ENCODE assay signal across 8 mouse cellular contexts in the genomic region with DNA sequence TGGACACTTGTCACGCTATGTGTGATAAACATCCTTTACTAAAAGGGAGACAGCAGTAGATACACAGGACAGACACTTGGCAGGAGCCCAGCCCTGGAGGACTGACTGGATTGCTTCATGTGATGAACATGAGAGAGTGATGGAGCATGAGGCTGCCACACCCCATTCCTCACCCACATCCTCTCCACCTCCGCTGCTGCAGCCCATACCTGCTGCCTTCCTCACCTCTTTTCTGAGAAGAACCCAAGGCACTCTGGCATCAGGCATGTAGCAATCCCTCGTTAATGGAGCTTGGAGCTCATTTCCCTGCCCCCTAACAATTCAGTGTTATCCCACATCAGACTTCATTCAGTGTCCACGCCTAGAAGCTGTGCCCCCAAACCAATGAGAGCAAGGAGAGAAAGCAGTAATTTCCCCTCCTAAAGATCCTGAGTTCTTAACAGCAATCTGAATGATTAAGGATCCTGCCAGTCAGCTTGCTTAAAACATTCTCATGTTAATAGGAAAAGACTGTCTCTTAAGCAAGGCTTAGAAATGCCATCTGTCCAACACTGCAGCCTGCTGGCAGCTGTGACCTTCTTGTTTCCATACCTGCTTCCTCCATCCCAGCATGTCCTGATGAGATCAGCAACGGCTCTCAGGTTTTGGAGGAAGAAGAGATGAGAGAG.
DNase-seq lines count a peak whose midpoint lies in the region; ATAC-seq and TF ChIP-seq lines count a peak whose summit lies in the region.

No protein-coding gene starts in this region.

- 79% methylated on average over 5 of the region's 5 CpGs for WGBS in heart, adult 2 months
- WGBS in hindbrain, embryonic 11.5 days = 62% methylated on average over 5 of the region's 5 CpGs
- 54% methylated on average over 5 of the region's 5 CpGs for WGBS in neural tube, embryonic 12.5 days

- no peak overlapping the region for H3K27ac ChIP-seq in heart, adult 2 months
- H3K27ac ChIP-seq in hindbrain, embryonic 11.5 days (ENCODE audit: low read depth, low read length) = peak overlapping the region; percentile 4; the same call in 1 of the 2 replicates
- no peak overlapping the region for H3K27ac ChIP-seq in neural tube, embryonic 12.5 days

- no peak overlapping the region for H3K9ac ChIP-seq in heart, adult 2 months (ENCODE audit: low read depth, low read length)
- H3K9ac ChIP-seq in hindbrain, embryonic 11.5 days (ENCODE audit: low read depth, low read length) = no peak overlapping the region
- no peak overlapping the region for H3K9ac ChIP-seq in neural tube, embryonic 12.5 days

- H3K79me2 ChIP-seq in heart, adult 2 months (replicated peaks; ENCODE audit: control insufficient read depth, insufficient read depth, low read length) = no peaks in the 10 kb centered on the region

- peaks cover 4% of the 10 kb centered on the region for H3K4me1 ChIP-seq in heart, adult 2 months (ENCODE audit: control insufficient read depth, insufficient read depth, low read length)
- H3K4me1 ChIP-seq in hindbrain, embryonic 11.5 days (replicated peaks; ENCODE audit: control insufficient read depth, insufficient read depth, low read length) = no peaks in the 10 kb centered on the region
- H3K4me1 ChIP-seq in neural tube, embryonic 12.5 days = peaks cover 7% of the 10 kb centered on the region; the same call in 1 of the 2 replicates

- no peaks in the 10 kb centered on the region for H3K9me3 ChIP-seq in hindbrain, embryonic 11.5 days (ENCODE audit: control insufficient read depth, low read length)
- H3K9me3 ChIP-seq in neural tube, embryonic 12.5 days = no peaks in the 10 kb centered on the region

- TF ChIP-seq POLR2A in heart, adult 2 months (IDR thresholded peaks at IDR 0.05; ENCODE audit: insufficient read depth, low read depth, low read length) = no peak
- TF ChIP-seq POLR2A in brain, embryonic 14.5 days (IDR thresholded peaks at IDR 0.05; ENCODE audit: borderline replicate concordance, extremely low read depth, insufficient read depth, insufficient read length, poor library complexity, severe bottlenecking) = no peak

- TF ChIP-seq EP300 in heart, adult 2 months (IDR thresholded peaks at IDR 0.05; ENCODE audit: insufficient read depth, low read depth, low read length) = no peak

- H3K27me3 ChIP-seq in heart, adult 2 months (ENCODE audit: control insufficient read depth, insufficient read depth, low read length) = no peaks in the 10 kb centered on the region
- H3K27me3 ChIP-seq in hindbrain, embryonic 11.5 days (ENCODE audit: control insufficient read depth, insufficient read depth, low read length) = no peaks in the 10 kb centered on the region
- H3K27me3 ChIP-seq in neural tube, embryonic 12.5 days (replicated peaks) = no peaks in the 10 kb centered on the region

- H3K36me3 ChIP-seq in heart, adult 2 months (ENCODE audit: control insufficient read depth, insufficient read depth, low read length) = no peaks in the 10 kb centered on the region
- H3K36me3 ChIP-seq in hindbrain, embryonic 11.5 days (ENCODE audit: control insufficient read depth, insufficient read depth, low read length) = no peaks in the 10 kb centered on the region
- H3K36me3 ChIP-seq in neural tube, embryonic 12.5 days = no peaks in the 10 kb centered on the region

- intact Hi-C loops in heart, adult 2 months (cut with DNase I) = loop anchor here (2.0 kb wide), 1 partner anchor 135 kb away; no protein-coding TSS in a partner anchor
- intact Hi-C loops in heart, postnatal 14 days (cut with DNase I) = loop anchor here (1.0 to 2.0 kb wide), 2 partner anchors 135 to 207 kb away; no protein-coding TSS in a partner anchor

- no peak overlapping the region for H3K4me2 ChIP-seq in hindbrain, embryonic 11.5 days (replicated peaks; ENCODE audit: low read depth, low read length)
- H3K4me2 ChIP-seq in neural tube, embryonic 12.5 days (replicated peaks) = no peak overlapping the region

- TF ChIP-seq CTCF in heart, adult 2 months (IDR thresholded peaks at IDR 0.05) = peak; percentile 37; the same call in 1 of the 2 replicates
- TF ChIP-seq CTCF in brain, embryonic 14.5 days (IDR thresholded peaks at IDR 0.05; ENCODE audit: borderline replicate concordance, extremely low read depth, insufficient read depth, insufficient read length) = peak; percentile 54; the same call in 1 of the 2 replicates

- H3K4me3 ChIP-seq in heart, adult 2 months = no peak overlapping the region
- no peak overlapping the region for H3K4me3 ChIP-seq in hindbrain, embryonic 11.5 days (ENCODE audit: low read depth, low read length)
- no peak overlapping the region for H3K4me3 ChIP-seq in neural tube, embryonic 12.5 days

- no peak for DNase-seq in heart, adult 2 months
- DNase-seq in heart, adult 9 months (ENCODE audit: low spot score in 2 of 2) = no peak
- DNase-seq in brain, embryonic 14.5 days (ENCODE audit: low read depth) = peak; percentile 92
- DNase-seq in hindbrain, embryonic 11.5 days (ENCODE audit: low spot score) = peak; percentile 42
- DNase-seq in heart, adult 11 months = no peak
- DNase-seq in heart, postnatal 14 days = no peak
- no peak for DNase-seq in natural killer cell, adult 2 months (ENCODE audit: low spot score in 2 of 2)

- peak; percentile 71 for ATAC-seq in hindbrain, embryonic 11.5 days (ENCODE audit: low FRiP score)
- ATAC-seq in neural tube, embryonic 12.5 days (ENCODE audit: low FRiP score, low read depth) = peak; percentile 54; the same call in 1 of the 2 replicates

Comparison
In these comparisons a context has a peak if more than half of its experiments do, and no peak if none do; other contexts are left out.
1. DNase-seq: peak in brain, embryonic 14.5 days (single experiment) and hindbrain, embryonic 11.5 days (single experiment); none in heart, adult 2 months (0 of 2), heart, adult 9 months (0 of 2), heart, adult 11 months (single experiment), heart, postnatal 14 days (0 of 2) and natural killer cell, adult 2 months (0 of 2).